Comparison of ENCODE assay signal across 13 mouse cellular contexts in the genomic region with DNA sequence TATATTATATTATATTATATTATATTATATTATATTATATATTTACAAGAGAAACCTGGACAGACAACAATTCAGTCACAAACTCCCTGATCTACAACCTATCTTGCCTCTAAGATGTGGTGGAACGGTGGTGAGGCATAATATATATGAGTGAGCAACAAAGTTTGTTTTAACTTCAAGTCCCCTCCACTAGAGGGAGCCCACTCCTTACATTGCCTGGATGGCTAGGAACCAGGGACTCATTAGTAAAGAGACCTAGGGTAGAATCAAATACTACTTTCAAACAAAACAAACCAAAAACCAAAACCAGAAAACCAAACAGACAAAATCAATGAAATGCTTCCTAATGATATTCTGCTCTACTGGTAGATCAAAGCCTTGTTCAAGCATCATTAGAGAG.
DNase-seq lines count a peak whose midpoint lies in the region; ATAC-seq and TF ChIP-seq lines count a peak whose summit lies in the region.
"Had no signal": no experiment of that assay in that cellular context is flagged by ENCODE, and none has a peak within 500 bp of the region (broad histone marks: within the 10 kb centered on the region; RNA-seq: fewer than 3 reads in every experiment).

No protein-coding gene starts in this region.

- no peak overlapping the region for H3K27ac ChIP-seq in kidney, postnatal 0 days
- H3K27ac ChIP-seq: limb, embryonic 13.5 days; neural tube, embryonic 12.5 days had no signal

- H3K79me3 ChIP-seq in C2C12 (ENCODE audit: low read depth): no peaks in the 10 kb centered on the region

- no peak overlapping the region for H3ac ChIP-seq in C2C12 (ENCODE audit: control insufficient read depth, insufficient read length, low read depth)

- no peak overlapping the region for H3K4me2 ChIP-seq in kidney, postnatal 0 days (ENCODE audit: low read length)
- H3K4me2 ChIP-seq: limb, embryonic 13.5 days; neural tube, embryonic 12.5 days had no signal

- H3K4me3 ChIP-seq in kidney, postnatal 0 days (replicated peaks; ENCODE audit: low read depth, low read length): no peak overlapping the region
- H3K4me3 ChIP-seq in C2C12 (ENCODE audit: insufficient read depth, poor library complexity, severe bottlenecking): no peak overlapping the region
- H3K4me3 ChIP-seq: limb, embryonic 13.5 days; neural tube, embryonic 12.5 days had no signal

- no peaks in the 10 kb centered on the region for H3K9me3 ChIP-seq in kidney, postnatal 0 days (replicated peaks; ENCODE audit: low read length)
- H3K9me3 ChIP-seq: limb, embryonic 13.5 days; neural tube, embryonic 12.5 days had no signal

- peak; percentile 59 for TF ChIP-seq CTCF in kidney, postnatal 0 days (IDR thresholded peaks at IDR 0.05; ENCODE audit: low read depth)
- peak; percentile 33 for TF ChIP-seq CTCF in C2C12 (IDR thresholded peaks at IDR 0.05; ENCODE audit: control insufficient read depth, insufficient read depth, insufficient read length)

- DNase-seq in adrenal gland, postnatal 14 days: peak; percentile 27
- no peak for DNase-seq in adrenal gland, adult 18-20 months (ENCODE audit: low spot score in 2 of 2)
- peak; percentile 15 for DNase-seq in kidney, postnatal 0 days (ENCODE audit: low spot score)
- DNase-seq in kidney, adult 11 months: no peak
- DNase-seq in embryo, embryonic 10.5 days (ENCODE audit: low spot score): peak; percentile 52
- DNase-seq in gastrocnemius, postnatal 25 days: no peak
- DNase-seq: B cell, adult 2 months; heart, postnatal 36 days; thymus, adult 18-20 months had no signal

- no peaks in the 10 kb centered on the region for H3K36me3 ChIP-seq in kidney, postnatal 0 days (ENCODE audit: insufficient read depth, low read length)
- H3K36me3 ChIP-seq in C2C12 (ENCODE audit: control insufficient read depth, insufficient read depth): no peaks in the 10 kb centered on the region
- H3K36me3 ChIP-seq: limb, embryonic 13.5 days; neural tube, embryonic 12.5 days had no signal

- WGBS in kidney, postnatal 0 days: 48% methylated on average over 1 of the region's 1 CpGs

- H3K4me1 ChIP-seq in kidney, postnatal 0 days (replicated peaks; ENCODE audit: insufficient read depth, low read length): no peaks in the 10 kb centered on the region
- H3K4me1 ChIP-seq: limb, embryonic 13.5 days; neural tube, embryonic 12.5 days had no signal

- H3K27me3 ChIP-seq in kidney, postnatal 0 days (ENCODE audit: insufficient read depth, low read length): no peaks in the 10 kb centered on the region
- no peaks in the 10 kb centered on the region for H3K27me3 ChIP-seq in C2C12 (ENCODE audit: control insufficient read depth, insufficient read depth, insufficient read length)
- H3K27me3 ChIP-seq: limb, embryonic 13.5 days; neural tube, embryonic 12.5 days had no signal

- H3K9ac ChIP-seq in kidney, postnatal 0 days (ENCODE audit: low read depth, low read length): no peak overlapping the region
- H3K9ac ChIP-seq: limb, embryonic 13.5 days; neural tube, embryonic 12.5 days had no signal

- no peaks in the 10 kb centered on the region for H3K79me2 ChIP-seq in C2C12 (ENCODE audit: control insufficient read depth, insufficient read depth)

- no peak for ATAC-seq in kidney, postnatal 0 days (replicated peaks; ENCODE audit: low FRiP score, low read depth)
- ATAC-seq in granulocyte monocyte progenitor cell, adult 5-6 weeks (replicated peaks; ENCODE audit: poor library complexity, severe bottlenecking): no peak

TF ChIP-seq in C2C12, 6 proteins besides CTCF, POLR2A, EP300 and RAD21:
- TF ChIP-seq FOSL1 (IDR thresholded peaks at IDR 0.05; ENCODE audit: insufficient read depth, low read length, poor library complexity, severe bottlenecking) (no peak), CEBPB (IDR thresholded peaks at IDR 0.05; ENCODE audit: low read depth) (no peak), USF1 (IDR thresholded peaks at IDR 0.05; ENCODE audit: low read depth) (no peak), MYOD1 (IDR thresholded peaks at IDR 0.05; ENCODE audit: control insufficient read depth, insufficient read length, low read depth) (no peak), MAX (IDR thresholded peaks at IDR 0.05) (no peak), MYOG (IDR thresholded peaks at IDR 0.05; ENCODE audit: control insufficient read depth, extremely low read depth, insufficient read length) (no peak)

Comparison
In these comparisons a context has a peak if more than half of its experiments do, and no peak if none do; other contexts are left out.
1. DNase-seq: peak in adrenal gland, postnatal 14 days (single experiment), kidney, postnatal 0 days (single experiment) and embryo, embryonic 10.5 days (single experiment); none in adrenal gland, adult 18-20 months (0 of 2), kidney, adult 11 months (single experiment) and gastrocnemius, postnatal 25 days (single experiment).